Mouse (Mus musculus): ENCODE measurements around the gene Rho.

Rho gene

DNA sequence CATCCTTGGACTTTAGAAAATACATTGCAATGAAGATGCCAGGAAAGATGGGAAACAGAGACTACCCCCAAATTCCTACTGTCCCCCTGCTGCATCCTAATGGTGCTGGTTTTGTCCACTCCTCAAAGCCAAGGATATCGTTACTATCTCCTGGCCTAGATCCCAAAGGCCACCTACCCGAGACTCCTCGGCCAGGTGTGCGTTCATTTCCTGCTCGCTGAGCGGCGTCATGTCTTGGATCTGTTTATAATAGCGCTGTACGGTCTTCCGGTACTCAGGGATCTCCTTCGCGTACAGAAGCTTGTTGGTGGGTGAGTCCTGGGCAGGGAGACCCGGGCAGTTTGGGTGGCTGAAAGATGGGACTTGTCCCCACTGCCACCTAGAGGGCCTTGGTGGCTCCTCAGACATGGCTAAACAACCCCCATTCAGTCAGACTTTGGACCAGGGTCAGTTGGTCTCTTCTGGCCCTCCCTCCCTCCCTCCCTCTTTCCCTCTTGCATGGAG is 24.9 kb downstream of the Rho start:
- peak; percentile 26 for DNase-seq (ENCODE audit: low spot score)

DNA sequence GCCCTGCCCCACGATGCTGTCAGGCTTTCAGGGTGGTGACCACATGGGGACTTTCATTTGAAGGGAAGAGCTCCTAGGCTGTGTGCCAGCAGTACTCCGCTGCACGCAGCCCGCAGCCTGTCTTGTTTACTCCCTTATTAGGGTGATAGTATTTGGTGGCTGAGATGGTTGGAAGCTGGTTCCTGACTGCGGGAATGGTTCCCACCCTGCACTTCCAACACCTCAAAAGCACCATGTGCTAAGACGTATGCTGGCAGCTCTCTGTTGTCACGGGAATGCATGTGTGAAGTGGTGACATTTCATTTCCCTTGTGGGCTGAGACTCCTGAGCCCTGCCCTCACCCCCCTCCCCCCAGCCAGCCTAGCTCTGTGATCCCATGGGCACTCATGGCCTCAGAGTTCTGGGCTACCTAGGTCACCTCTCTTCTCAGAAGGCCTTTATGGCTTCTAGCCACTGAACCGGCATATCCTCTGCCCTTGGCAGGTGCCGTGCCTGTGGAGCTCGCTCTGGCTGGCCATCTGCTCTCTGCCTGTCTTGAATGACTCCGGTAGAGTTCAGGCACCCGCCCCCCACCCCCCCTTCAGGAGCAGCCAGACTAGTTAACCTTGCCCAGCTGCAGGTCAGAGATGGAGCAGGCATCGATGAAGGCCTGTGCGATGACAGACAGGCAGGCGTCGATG is 25.5 kb downstream of the Rho start:
- no peak for DNase-seq (ENCODE audit: low spot score)

DNA sequence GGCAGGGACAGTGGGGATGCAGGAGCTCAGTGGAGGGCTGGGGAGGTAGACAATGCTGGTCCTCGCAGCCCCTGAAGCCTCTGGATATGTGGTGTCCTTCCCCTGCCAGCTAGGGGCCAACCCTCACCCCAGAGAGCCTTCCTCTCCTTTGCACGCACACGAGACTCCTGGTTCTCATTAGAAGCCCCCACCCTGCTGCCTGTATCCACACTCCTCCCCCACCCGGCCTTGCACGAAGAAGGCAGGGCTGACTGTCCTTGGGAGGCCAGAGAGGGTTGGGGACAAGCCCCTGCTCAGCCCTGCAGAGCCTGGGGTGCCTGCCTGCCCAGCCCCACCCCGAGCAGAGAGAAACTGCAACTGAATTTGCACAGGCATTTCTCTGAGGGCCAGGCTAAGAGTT is 26.1 kb downstream of the Rho start:
- DNase-seq (ENCODE audit: low spot score), result no peak

DNA sequence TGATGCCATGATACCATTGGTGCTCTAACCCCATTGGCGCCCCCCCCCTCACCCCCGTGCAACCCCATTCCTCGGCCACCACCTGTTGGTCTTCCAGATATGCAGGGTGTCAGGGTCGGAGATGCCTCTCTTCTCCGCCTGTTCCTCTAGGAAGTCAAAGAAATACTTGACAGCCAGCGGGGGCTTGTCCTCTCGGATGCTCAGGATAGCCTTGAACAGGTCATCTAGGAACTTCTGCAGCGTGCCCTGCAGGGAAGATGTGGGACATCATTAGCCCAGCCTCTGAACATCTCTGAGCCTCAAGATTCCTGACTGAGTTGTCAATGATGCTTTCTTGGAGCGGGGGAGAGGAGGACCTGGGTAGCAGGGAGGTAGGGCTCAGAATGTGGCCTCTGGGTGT is 26.9 kb downstream of the Rho start:
- no peak for DNase-seq (ENCODE audit: low spot score)

DNA sequence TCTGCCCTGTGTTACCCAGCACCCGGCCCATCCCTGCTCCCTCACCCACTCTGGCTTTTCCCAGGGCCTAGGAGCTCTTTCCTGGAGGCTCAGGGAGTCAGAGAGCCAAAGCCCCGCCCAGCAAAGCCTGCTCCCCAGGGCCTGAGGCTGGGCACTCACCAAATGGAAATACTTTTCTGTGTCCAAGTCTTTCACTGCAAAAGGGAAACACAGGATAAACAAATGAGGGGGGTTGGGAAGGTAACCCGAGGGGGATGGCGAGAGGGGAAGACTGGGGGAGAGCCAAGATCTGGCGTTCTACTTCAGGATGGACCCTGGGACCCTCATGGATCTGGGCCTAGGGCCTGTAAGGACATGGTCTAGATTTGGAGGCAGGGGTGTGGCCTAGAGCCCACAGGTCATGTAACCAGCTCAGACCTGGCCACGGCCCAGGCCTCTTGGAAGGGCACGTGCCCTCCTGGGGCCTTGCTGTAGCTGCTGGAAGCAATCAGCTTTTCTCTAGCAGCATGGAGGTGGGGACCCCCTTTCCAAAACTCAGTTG is 27.7 kb downstream of the Rho start:
- DNase-seq (ENCODE audit: low spot score), result no peak

DNA sequence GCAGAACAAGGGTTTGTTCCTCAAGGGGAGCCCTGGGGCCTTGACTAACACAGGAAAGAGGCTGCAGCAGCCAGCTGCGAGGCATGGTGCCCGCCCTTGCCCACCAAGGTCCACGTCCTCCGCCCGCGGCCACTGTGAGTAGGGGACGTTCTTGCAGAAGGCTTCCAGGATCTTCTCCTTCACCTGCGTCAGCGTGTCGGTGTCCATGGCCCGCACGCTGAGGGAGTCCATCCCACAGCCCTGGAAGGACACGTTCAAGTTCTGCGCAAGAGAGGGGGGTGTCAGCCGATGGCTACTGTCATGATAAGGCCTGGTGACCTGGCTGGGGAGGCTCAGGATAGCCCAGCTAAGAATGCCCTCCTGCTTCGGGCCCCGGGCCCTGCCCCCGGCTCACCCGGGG is 28.8 kb downstream of the Rho start:
- no peak for DNase-seq (ENCODE audit: low spot score)

DNA sequence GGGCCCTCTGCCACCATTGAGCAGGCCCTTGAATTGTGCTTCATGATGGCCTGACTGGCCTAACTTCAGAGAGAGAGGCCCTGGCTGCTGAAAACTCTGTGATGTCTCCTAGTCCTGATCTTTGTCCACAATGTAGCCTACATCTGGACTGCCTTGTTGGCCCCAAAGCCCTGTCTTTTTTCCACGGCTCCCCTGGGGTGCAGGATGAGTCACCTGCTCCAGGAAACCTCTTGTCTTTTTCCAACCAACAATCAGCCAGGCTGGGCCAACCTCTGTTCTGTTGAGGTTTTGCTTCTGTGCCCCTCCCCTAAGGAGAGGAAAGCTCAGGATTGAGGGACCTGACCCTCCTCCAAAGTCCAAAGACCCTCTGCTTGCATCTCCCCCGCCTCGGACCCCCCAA is 30.2 kb downstream of the Rho start:
- DNase-seq (ENCODE audit: low spot score), result no peak

DNA sequence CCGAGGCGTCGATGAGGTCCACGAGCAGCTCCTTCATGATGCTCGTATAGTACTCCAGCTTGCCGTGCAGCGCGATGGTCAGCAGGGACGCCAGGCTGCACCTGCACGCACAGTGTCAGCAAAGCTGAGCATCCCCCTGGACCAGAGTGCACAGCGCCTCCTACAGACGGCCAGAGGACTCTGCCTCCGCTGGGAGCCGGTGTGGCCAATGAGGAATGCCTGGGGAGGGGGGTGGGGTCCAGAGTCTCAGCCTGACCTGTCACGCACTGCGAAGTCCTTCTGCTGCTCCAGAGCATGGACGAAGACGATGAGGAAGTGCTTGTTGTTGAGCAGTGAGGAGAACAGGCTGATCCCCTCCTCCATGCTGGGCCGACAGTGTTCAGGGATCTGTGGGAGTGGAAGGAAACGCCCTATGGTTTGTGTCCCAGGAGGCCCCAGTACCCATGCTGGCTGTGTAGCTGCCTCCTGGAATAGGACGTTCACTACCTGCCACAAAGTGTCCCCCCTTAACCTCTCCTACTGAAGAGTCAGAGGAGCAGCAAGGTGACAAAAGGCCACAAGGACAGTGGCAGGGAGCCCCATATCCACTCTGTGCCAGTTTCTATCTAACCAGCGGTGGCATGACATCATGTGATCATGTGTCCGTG is 31.0 kb downstream of the Rho start:
- DNase-seq (ENCODE audit: low spot score), result no peak

DNA sequence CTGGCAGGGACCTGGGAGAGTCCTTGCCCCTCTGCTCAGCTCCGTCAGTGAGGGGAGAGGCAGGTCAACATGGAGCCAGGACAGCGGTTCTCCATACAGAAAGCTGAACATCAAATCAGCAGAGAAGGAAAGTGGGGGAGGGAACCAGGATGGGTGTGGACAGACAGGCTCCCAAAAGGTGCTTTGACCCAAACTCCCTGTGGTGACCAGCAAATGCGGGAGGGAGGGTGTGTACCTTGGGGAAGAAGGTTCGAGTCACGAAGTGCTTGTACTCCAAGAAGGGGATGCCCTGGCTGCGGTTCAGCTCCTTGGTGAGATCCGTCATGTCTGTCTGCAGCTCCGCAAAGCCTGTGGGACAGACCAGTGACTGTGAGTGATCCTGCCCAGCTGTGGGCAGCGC is 32.1 kb downstream of the Rho start:
- DNase-seq (ENCODE audit: low spot score), result no peak

DNA sequence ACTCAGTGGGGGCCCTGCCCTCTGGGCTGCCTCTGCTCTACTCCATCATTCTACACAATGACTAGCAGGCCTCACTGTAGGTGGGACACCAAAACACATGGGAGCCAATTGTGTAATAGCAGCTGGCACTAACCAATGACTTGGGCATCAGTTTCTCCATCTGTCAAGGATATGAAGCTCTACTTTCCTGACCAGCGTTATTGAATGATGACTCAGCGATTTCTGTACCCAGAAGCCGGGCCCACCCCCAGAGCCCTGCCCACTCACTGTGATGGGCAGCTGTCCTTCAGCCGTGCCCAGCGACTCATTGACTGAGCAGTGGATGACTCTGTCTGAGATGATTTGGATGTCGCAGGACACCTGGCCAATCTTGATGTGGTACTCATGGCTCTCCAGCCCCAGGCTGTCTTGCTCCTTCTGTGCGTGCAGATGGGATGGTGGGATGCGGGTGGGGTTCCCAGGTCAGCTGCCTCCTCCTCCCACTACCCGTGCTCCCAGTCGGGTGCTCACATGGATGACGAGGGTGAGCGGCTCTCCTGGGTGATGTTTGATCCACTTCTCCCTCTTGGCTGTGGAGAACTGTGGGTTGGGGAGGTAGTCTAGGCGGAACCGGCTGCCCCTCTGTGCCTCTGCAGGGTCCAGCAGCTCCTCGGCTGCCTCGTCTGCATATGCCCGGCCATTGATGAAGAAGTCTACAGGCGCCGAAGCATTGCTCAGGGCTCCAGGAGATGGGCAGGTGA is 34.8 kb downstream of the Rho start:
- no peak for DNase-seq (ENCODE audit: low spot score)

DNA sequence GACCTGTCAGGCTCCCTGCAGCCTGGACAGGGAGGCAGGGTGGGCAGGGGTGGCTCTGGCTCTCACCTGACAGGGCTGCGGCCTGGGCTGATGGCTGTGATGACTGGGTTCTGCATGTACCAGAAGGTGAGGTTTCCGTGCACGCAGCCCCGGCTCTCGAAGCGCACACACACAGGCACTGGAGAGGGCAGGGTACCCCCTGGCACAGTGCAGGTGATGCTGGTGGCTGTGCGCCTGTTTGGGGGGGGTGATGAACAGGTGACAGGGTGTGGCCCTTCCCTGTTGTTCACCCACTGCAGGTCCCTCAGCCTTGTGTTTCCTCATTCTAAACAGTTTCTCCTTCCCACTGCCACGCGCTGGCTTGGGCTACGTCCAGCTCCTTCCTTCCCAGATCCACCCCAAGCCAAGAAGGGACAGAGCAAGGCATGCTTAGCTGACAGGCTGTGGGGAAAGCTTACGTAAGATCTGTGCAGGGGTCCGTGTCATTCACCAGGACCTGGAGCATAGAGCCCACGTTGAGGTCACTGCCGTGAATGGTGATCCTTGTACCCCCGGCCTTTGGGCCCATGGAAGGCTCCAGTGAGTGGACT is 35.8 kb downstream of the Rho start:
- DNase-seq (ENCODE audit: low spot score), result no peak

DNA sequence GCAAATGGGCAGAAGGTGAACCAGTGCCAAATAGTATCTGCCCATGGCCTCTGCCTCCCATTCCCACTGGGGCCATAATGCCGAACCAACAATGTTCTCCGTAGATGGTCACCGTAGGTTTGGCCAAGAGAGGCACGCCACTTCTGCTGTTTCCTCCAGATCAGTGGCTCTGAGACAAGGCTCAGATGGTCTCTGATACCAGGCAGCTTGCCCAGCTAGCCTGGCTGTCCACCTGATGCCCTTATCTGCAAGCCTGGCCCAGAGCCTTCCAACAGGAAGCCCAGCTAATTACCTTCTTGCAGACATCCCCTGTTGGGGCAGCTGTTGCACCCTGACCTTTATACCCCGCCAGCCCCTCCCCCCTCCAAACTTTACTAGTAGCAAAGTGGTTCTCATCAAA is 36.5 kb downstream of the Rho start:
- DNase-seq (ENCODE audit: low spot score), result peak; percentile 48

DNA sequence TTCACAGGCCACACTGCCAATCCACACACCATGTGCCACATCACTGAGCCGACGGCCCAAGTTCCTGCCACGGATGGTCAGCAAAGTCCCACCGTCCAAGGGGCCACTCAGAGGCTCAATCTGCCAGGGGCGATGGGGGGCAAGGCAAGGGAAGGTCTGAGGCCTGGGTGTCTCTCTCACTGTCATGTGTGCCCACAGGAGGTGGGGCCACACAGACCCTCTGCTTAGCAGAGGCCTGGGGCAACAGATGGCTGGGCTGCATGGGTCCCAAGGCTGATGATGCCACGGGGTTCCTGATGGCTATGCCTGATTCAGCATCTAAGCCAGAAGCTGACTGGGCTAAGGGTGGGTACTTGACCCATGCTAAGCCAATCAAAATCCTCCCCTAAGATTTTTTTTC is 37.2 kb downstream of the Rho start:
- DNase-seq (ENCODE audit: low spot score), result no peak

DNA sequence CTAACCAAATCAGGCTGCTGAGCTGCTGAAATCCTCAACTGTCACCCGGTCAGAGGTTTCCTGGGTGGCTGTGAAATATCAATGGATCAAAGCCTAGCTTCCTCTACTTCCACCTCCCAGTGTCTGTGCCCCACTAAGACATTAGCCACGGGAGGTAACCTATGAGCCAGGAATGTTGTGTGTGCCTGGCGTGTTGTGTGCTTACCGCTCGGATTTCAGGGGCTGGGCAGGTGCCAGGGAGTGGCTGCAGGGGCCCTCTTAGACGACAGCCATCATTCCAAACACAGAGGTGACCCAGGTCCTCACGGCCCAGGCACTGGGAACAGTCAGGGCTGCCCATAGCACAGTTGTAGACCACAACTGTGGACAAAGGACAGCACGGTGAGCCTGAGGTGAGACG is 37.6 kb downstream of the Rho start:
- no peak for DNase-seq (ENCODE audit: low spot score)

DNA sequence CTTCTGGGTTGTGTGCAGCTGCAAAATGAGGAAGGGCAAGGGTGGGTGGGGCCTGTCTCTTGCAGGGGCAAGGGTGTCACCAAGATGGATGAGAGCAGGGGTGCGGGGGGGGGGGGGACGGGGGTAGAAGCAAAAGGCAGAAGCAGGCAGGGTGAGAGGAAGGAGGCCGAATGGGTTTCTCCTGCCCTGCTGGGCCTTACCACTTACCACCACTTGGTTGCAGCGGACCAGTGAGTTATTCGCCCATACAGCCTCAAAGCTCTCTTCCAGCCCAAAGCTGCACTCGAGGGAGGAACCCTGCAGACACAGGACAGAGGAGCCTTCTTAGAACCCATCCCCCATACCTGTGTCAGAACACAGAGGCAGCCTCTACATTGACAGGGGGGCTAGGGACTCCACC is 38.4 kb downstream of the Rho start:
- DNase-seq (ENCODE audit: low spot score), result no peak

DNA sequence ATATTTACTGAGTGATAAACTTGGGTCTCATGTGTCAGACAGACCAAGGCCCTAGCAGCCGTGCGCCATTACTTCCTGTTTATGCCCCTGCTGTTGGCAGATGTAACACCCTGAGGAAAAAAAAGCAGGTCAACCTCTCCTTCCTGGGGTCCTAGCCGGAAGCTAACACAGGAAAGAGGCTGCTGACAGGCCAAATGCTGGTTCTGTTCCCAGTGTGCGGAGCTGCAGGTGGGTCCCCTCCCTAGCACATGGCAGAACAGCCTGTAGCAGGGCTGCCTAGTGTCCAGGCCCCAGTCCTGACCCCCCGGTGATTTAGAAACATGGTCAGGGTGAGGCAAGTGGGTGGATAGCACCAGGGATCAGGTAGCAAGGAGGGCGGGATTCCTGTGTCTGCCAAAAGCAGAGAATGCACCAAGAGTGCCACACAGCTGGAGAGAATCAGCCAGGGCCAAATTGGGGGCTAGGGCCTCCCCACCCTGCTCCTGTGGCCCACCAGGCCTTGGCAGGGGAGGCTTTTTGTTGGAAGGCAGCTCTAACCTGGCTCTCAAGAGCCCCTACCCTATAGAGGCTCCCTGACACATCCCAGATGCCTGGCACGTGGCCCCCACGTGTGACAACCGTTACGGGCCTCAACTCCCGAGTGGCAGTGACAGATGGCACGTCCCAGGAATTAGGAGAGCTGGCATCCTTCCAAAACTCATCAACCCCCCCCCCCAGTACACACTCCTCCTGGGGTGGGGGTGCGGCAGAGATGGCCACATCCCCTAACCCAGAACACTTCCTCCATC is 39.9 kb downstream of the Rho start:
- no peak for DNase-seq (ENCODE audit: low spot score)

DNA sequence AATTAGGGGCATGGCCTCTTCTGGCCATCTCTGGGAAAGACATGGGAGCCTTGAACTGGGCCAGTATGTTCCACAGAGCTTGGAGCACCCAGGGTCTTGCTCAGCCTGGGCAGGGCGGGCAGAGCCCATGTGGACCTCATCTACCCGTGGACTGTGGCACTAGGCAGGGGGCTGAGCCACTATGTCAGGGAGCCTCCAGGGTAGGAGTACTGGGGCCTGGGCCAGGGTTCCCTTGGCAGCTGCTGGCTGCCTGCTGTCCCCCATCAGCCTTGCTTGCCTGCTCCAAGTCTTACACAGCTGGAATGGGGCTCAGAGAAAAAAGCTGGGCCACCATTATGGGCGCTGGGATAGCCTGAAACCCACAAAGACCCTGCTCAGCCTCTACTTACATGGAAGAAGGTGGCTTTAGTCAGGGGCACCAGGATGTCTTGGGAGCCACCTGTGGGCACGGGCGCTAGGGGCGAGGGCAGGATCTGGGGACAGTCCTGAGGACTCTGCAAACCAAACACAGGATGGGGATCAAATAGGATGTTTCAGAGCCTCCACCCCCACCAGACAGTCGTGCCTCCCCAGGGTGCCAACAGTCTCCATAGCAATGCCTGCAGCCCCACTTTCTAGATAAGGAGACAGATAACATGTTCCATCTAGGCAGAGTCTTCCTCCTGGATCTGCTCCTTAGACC is 40.7 kb downstream of the Rho start:
- no peak for DNase-seq (ENCODE audit: low spot score)

DNA sequence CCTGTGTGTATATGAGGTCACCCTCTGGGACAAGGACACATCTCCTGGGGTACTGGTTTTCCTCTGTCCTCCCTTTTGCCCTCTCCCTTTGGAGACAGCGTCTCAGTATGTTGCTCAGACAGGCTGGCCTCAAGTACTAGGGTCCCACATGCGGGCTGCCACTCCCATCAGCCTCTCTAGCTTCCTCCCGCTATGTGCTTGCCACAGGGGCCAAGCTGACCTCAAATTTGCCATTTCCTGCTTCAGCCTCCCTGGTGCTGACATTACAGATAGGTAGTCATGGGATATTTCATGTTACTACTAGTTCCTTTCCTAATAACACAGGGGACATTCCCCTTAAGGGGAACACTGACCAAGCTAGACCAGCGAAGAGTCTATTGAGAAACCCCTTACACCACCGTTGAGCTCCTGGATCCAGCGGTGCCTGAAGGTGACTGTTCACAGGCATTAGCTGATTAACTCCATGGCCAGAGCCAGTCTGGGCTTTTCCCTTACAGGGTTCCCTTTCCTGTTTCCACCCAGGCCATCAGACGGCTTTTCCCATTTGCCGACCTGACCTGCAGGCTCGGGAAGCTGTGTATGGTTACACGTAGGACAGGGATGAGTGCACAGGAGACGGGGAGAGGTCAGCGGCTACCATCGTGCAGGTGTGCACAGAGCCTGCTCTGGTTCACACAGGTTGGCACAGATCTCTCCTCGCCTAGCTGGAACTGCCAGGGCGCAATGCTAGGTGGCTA is 41.8 kb downstream of the Rho start:
- no peak for DNase-seq (ENCODE audit: low spot score)

DNA sequence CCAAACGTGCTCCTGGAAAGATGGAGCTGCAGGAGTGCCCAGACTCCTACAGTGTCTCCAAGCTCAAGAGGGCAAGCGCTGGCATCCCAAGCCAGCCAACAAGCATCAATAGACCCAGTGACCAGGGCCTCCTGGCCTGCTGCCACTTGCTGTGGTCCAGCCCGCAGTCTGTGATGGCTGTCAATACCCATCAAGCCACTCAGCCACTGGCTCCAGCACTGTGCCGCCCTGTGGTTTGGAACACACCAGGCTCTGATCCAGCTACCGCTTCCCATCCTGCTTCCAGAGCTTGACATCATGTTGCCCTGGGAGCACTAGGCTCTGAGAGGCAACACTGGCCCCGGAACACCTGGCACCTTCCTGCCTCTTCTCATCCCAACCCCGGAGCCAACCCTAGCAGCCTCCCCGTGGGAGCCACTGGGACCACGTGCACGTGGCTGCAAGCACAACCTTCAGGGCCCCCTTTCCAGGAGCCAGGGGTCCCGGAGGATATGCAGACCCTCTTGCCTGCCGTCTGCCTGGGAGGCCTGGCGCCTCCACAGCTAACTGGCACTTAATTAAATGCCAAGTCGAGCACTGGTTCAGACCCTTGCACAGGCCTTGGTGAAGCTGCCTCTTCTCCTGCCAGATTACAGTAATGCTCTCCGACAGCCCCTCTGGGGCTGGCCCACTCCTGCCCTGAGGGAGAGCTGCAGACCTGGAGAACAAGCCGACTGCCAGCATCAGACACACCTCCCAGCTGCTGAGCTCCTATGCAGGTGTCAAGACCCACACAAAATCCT is 42.5 kb downstream of the Rho start:
- no peak for DNase-seq (ENCODE audit: low spot score)

DNA sequence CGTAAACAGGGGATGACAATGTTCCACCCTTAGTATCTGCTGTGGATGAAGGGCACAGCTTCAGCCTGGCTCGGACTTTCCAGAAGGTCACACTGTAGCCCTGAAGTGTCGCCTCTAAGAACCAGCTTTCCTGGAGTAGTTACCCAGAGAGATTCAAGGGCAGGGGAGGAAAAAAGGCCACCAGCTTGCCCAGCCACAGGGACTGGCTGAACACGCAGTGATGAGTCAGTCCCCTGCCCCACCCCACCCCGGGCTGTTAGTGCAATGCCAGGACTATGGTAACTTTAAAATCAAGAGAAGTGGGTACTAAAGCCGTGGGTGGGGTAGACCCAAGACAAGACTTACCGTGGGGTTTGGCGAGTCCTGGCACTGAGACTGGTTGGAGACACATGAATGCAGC is 44.1 kb downstream of the Rho start:
- DNase-seq (ENCODE audit: low spot score), result no peak
